Mouse (Mus musculus): ENCODE data around the gene Ugt1a7c. TPM values are rescaled to one million over a fixed set of nuclear protein-coding genes. Genes with fewer than 3 reads are reported as not detected.
A peak's percentile ranks its signal among the peaks of the same experiment; 100 is the strongest.
"Not testable (repeated sequence)": the region's sequence is repeated elsewhere in the genome, so short reads cannot be mapped to it uniquely, and the experiment has no call there.

Gene Ugt1a7c
- polyA plus RNA-seq, 1 experiment from 2014 or later: 46.3 TPM

DNA sequence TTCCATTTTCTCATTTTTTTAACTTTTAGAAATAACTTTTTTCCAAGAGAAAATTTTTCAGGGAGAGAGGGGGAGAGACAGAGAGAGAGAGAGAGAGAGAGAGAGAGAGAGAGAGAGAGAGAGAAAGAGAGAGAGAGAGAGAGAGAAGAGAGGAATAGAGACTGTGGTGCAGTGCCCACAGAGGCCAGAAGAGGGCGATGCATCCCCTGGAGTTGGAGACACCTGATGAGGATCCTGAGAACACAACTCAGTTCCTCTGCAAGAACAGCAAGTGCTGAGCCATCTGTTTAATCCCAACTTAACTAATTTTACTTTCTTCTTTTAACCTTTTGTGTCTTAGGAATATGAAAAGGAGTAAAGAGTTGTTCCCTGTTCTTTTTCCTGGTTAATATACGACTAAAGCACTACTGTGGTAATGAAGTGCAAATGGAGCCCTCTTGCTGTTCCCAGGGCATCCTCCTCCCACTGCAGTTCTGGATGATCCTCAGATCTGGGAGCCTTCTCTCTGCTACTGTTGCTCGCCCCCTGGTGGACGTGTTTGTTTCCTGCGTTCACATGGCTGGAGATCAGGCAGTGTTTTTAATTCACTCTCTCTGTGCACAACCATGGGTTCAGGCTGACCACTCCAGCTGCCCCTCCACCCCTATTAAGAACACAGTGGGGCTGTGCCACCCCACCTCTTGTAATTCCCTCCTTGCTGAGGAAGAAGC lies 49.3 kb downstream of the Ugt1a7c start:
- in situ Hi-C loops (cut with MboI; ENCODE audit: low pct_unique_long_range_greater_than_20kb); H3K27me3 ChIP-seq; DNase-seq (ENCODE audit: low read depth, low spot score): not testable (repeated sequence)
- ATAC-seq: peak; percentile 55
- ChIA-PET CTCF (interaction anchor here (0.8 to 1.9 kb wide), 2 partner anchors 11 to 139 kb away, joined by 3 to 5 read pairs; no protein-coding TSS in a partner anchor), POLR2A (interaction anchor here (0.6 kb wide), 1 partner anchor 25 kb away, joined by 4 read pairs; no protein-coding TSS in a partner anchor)
- TF ChIP-seq CTCF (IDR thresholded peaks at IDR 0.05): peak; percentile 64

DNA sequence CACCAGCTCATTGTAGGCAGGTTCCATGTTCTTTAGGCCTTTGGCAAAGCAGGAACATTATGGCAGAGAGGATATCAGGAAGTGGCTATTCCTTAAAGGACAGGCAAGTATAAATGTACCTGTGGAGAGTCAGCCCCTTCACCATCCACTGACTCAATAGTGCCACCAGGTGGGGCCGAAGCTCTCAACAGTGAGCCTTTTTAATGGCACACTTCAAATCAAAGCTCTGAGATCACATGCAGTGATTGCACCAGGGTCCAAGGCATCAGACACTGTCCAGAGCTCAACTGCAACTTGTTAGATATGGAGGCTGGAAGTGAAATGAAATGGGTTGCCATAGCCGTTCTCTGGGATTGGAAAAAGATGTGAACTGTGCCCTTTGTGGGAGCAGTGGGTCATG lies 50.4 kb downstream of the Ugt1a7c start:
- H3K27me3 ChIP-seq; CTCF ChIA-PET; ATAC-seq; DNase-seq (ENCODE audit: low read depth, low spot score); in situ Hi-C loops (cut with MboI; ENCODE audit: low pct_unique_long_range_greater_than_20kb); POLR2A ChIA-PET: not testable (repeated sequence)
- TF ChIP-seq CTCF (IDR thresholded peaks at IDR 0.05): peak; percentile 48

DNA sequence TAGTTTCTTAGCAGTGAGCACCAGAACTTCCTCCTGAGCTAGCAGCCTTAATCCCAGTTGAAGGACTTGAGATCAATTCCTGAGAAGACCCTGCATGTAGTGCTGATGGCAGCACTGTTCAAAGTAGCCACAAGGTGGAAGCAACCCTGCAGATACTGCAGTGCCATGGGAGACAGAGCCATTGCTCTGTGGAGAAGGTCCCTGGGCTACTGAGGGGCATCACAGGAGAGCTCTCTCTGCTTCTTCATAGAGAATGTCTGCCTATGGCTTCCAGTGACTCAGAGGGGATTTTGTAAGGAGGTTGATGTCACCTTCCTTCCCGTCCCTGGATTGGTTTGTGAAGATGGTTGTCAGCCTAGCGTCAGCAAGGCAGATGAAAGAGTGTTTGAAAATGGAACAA lies 55.3 kb downstream of the Ugt1a7c start:
- H3K27me3 ChIP-seq; DNase-seq (ENCODE audit: low read depth, low spot score); POLR2A ChIA-PET; ATAC-seq: not testable (repeated sequence)
- CTCF ChIA-PET: interaction anchor here (1.8 to 2.4 kb wide), 2 partner anchors 128 to 138 kb away, joined by 4 to 9 read pairs; partner anchors contain the start of genes Hjurp and Trpm8
- peak; percentile 55 for TF ChIP-seq CTCF (IDR thresholded peaks at IDR 0.05)
- in situ Hi-C loops (cut with MboI; ENCODE audit: low pct_unique_long_range_greater_than_20kb): loop anchor here (5.0 kb wide), 1 partner anchor 127 kb away; the partner anchor contains the start of genes Hjurp and Trpm8

DNA sequence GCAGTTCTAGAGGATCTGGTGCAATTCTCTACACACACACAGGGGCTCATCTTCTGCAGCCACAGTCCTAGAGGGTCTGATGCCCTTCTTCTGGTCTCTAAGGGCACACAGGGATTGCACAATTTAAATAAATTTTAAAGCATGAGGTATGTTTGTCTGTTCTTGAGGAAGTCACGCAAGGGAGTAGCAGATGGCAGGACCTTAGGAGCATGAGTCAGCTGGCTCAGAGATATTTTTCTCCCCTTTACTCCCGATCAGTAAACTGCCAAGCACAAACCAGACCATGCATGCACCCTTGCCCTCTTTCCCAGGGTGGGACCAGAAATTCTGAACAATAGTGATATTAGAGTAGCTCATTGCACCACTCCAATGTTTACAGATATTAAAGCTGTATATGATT lies 63.6 kb downstream of the Ugt1a7c start:
- CTCF ChIA-PET: no interaction called here
- no peak for TF ChIP-seq CTCF (IDR thresholded peaks at IDR 0.05)
- no peak for ATAC-seq

DNA sequence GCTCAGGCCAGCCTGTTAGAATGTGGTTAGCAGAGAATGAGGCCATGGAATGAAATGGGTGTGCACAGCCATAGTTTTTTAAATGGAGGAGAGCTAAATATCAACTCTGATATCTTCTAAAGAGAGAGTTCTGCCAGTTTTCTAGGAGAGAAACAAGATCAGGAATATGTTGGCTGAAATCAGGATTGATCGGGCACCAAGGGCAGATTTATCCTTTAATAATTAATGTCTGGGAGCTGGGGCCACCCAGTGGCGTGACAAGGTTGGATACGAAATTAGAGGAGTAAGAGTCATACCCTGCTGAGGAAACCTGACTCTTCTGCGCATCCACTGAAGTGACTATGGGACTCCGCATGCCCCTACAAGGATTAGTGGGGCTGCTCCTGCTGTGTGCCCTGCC lies 70.8 kb downstream of the Ugt1a7c start, which contains the start of gene Ugt1a5:
Ugt1a5 (plus strand) TSS at position 302 of the 400 bp plus-strand sequence.
- DNase-seq (ENCODE audit: low read depth, low spot score): no peak
- no peak for ATAC-seq
- H3K27me3 ChIP-seq: no peaks in the 10 kb centered on the region
- CTCF ChIA-PET: no interaction called here
- TF ChIP-seq CTCF (IDR thresholded peaks at IDR 0.05): no peak
- in situ Hi-C loops (cut with MboI; ENCODE audit: low pct_unique_long_range_greater_than_20kb): no loop called here
- POLR2A ChIA-PET: no interaction called here

More for the DNA sequence above, 63.6 kb downstream of the Ugt1a7c start:
- no peak for DNase-seq (ENCODE audit: low read depth, low spot score)
- H3K27me3 ChIP-seq: no peaks in the 10 kb centered on the region
- POLR2A ChIA-PET: no interaction called here
- in situ Hi-C loops (cut with MboI; ENCODE audit: low pct_unique_long_range_greater_than_20kb): no loop called here

DNA sequence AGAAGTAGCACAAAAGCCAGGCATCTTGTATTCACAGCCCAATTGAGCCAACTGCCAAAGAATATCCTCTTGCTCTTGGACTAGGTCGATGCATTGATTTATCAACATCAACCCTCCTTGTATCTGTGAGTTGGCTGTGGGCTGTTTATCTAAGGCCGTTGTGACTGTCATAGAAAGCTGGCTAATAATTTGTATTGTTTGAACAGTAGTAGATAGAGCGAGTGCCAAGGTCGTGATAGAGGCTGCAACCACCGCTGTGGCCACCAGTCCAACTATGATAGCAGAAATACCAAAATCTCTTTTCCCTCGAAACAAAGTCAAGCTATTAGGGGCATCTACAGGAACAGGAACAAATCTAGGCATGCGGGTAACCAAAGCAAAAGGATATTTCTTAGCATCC lies 77.3 kb downstream of the Ugt1a7c start:
- in situ Hi-C loops (cut with MboI; ENCODE audit: low pct_unique_long_range_greater_than_20kb); DNase-seq (ENCODE audit: low read depth, low spot score); ATAC-seq; H3K27me3 ChIP-seq; CTCF ChIA-PET; POLR2A ChIA-PET: not testable (repeated sequence)

DNA sequence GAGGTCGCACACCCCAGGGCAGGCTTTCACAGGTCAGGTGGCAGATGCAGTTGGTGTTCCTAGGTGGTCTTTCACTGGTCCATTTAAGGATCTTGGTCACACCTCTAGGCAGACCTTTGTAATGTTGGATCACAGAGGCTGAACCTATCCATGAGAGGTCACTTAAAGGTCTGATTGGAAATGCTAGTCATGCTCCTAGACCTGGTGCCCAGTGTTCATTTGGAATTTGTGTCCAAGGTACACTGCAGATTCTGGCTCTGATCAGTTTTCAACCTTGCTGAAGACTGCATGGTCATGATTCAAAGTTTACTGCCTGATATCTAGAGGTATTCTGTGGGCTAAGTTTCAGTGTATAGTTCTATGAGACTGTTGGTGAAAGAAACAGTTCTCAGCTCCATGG lies 84.8 kb downstream of the Ugt1a7c start:
- no peak for TF ChIP-seq CTCF (IDR thresholded peaks at IDR 0.05)
- POLR2A ChIA-PET: no interaction called here
- ATAC-seq: no peak

DNA sequence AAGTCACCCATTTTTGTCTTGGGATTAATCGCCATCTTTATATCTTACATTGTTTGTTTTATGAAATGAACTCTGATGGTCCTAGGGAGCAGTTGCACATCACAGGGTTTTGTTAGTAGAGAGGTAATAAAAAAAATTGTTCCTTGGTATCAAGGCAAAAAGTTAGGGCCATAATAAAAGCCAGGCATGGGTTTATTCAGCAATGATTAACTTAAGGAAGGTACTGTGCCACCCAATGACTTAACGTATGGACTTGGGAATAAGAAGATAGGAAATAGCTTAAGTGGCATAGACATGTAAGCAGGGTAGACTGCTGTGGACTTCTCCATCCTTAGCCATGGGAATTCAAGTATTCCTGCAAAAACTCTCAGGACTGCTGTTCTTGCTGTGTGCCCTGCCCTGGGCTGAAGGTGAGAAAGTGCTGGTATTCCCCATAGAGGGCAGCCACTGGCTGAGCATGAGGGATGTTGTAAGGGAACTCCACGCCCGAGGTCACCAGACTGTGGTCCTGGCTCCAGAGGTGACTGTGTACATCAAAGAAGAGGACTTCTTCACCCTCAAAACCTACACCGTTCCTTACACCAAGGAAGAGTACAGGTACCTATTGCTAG lies 91.6 kb downstream of the Ugt1a7c start:
- ChIA-PET CTCF (no interaction called here), POLR2A (no interaction called here)
- TF ChIP-seq CTCF (IDR thresholded peaks at IDR 0.05): no peak
- peaks cover 4% of the 10 kb centered on the region for H3K27me3 ChIP-seq
- no peak for DNase-seq (ENCODE audit: low read depth, low spot score)
- in situ Hi-C loops (cut with MboI; ENCODE audit: low pct_unique_long_range_greater_than_20kb): no loop called here
- ATAC-seq: no peak

More for the DNA sequence above, 84.8 kb downstream of the Ugt1a7c start:
- in situ Hi-C loops (cut with MboI; ENCODE audit: low pct_unique_long_range_greater_than_20kb): no loop called here
- CTCF ChIA-PET: no interaction called here
- DNase-seq (ENCODE audit: low read depth, low spot score): no peak
- peaks cover 4% of the 10 kb centered on the region for H3K27me3 ChIP-seq

DNA sequence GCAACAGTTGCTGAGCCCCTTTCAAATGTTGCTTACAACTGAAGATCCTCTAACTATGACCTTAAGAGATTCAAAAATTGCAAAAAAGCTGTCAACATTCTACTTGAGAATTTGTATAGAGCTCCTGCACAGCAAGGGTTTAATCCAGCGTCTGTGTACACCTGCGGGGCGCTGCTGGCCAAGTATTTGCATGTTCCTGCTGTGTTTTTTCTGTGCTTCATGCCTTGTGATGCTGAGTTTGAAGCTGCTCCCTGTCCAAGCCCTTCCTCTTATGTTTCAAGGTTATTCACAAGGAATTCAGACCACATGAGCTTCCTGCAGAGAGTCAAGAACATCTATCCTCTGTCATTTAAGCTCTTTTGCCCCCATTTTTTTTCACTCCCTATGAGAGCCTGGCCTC lies 97.3 kb downstream of the Ugt1a7c start:
- no peak for TF ChIP-seq CTCF (IDR thresholded peaks at IDR 0.05)
- POLR2A ChIA-PET: no interaction called here
- ATAC-seq (no peak), DNase-seq (ENCODE audit: low read depth, low spot score) (no peak)
- H3K27me3 ChIP-seq: no peaks in the 10 kb centered on the region
- in situ Hi-C loops (cut with MboI; ENCODE audit: low pct_unique_long_range_greater_than_20kb): no loop called here
- CTCF ChIA-PET: interaction anchor here (1.0 kb wide), 1 partner anchor 14 kb away, joined by 3 read pairs; no protein-coding TSS in a partner anchor

DNA sequence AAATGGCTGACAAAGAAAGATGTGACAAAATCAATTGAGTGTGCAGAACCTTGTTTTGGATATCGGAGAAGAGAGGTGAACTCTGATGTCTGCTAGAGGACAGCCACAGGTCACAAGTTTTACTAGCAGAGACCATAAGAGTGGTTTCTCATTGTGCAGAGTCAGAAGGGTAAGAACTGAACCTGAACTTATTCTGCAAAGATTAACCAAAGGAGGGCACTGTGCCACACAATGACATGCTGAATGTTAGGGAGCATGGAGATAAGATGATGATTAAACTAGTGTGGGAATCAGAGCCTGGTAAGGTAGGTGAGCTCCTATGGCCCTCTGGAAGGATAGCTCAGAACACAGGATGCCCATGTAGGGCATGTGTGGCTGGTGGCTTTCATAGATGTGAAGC lies 100.8 kb downstream of the Ugt1a7c start:
- DNase-seq (ENCODE audit: low read depth, low spot score) (peak; percentile 39), ATAC-seq (peak; percentile 54)
- ChIA-PET POLR2A (no interaction called here), CTCF (interaction anchor here (1.0 kb wide), 1 partner anchor 26 kb away, joined by 3 read pairs; no protein-coding TSS in a partner anchor)
- in situ Hi-C loops (cut with MboI; ENCODE audit: low pct_unique_long_range_greater_than_20kb): no loop called here
- no peaks in the 10 kb centered on the region for H3K27me3 ChIP-seq
- TF ChIP-seq CTCF (IDR thresholded peaks at IDR 0.05): no peak

DNA sequence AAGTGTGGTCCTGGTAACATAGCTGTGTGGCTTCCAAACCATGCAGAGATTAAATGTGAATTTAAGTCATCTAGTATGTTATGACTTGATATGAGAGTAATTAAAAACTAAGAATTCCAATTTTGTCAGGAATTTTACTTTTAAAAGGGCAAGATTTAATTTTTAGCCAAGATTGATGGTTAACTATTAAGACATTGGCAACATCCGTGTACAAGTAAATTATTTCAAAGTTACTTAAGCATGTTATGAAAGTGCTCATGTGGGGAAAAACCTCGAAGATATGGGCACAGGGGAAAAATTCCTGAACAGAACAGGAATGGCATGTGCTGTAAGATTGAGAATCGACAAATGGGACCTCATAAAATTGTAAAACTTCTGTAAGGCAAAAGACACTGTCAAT lies 102.6 kb downstream of the Ugt1a7c start:
- H3K27me3 ChIP-seq: no peaks in the 10 kb centered on the region
- in situ Hi-C loops (cut with MboI; ENCODE audit: low pct_unique_long_range_greater_than_20kb): no loop called here
- TF ChIP-seq CTCF (IDR thresholded peaks at IDR 0.05): no peak
- ChIA-PET POLR2A (no interaction called here), CTCF (no interaction called here)
- ATAC-seq (no peak), DNase-seq (ENCODE audit: low read depth, low spot score) (no peak)
